Mouse (Mus musculus) stomach, embryonic 16.5 days (tissue): ENCODE results near the gene Hrnr. TPM values are rescaled to one million over a fixed set of nuclear protein-coding genes. Genes with fewer than 3 reads are reported as not detected.

ENCODE experiments used
- ATAC-seq: fragments of 200-750 bp; cut with Nextera tagmentation; 2 replicates; pipeline ENCODE4 v1.8.0; 2017; ENCODE audit warnings: moderate number of reproducible peaks, moderate TSS enrichment; ENCODE audit not compliant: insufficient read depth, low FRiP score
- H3K27ac ChIP-seq: fragments of 300-500 bp; sonication (generic); 2 replicates; pipeline ENCODE4 v1.5.1; 2014; ENCODE audit warnings: low read length
- H3K27me3 ChIP-seq: fragments of 300-500 bp; sonication (generic); 2 replicates; pipeline ENCODE4 v1.6.1; 2014; ENCODE audit warnings: low read length, control low read depth, mixed read lengths; ENCODE audit not compliant: control insufficient read depth, insufficient read depth
- H3K36me3 ChIP-seq: fragments of 300-500 bp; sonication (generic); 2 replicates; pipeline ENCODE4 v1.6.1; 2014; ENCODE audit warnings: low read length; ENCODE audit not compliant: control insufficient read depth, insufficient read depth
- H3K4me1 ChIP-seq: fragments of 300-500 bp; sonication (generic); 2 replicates; pipeline ENCODE4 v1.6.1; 2014; ENCODE audit warnings: low read length, control low read depth, mixed read lengths; ENCODE audit not compliant: control insufficient read depth, insufficient read depth
- H3K4me2 ChIP-seq: fragments of 300-500 bp; sonication (generic); 2 replicates; pipeline ENCODE4 v1.6.1; 2014; ENCODE audit warnings: low read depth, low read length, mixed read lengths
- H3K4me3 ChIP-seq: fragments of 300-500 bp; sonication (generic); replicated peaks from 2 replicates; pipeline ENCODE4 v1.5.1; 2014; ENCODE audit warnings: mild to moderate bottlenecking, low read length
- H3K9ac ChIP-seq: fragments of 300-500 bp; sonication (generic); 2 replicates; pipeline ENCODE4 v1.6.1; 2014; ENCODE audit warnings: low read length
- H3K9me3 ChIP-seq: fragments of 300-500 bp; sonication (generic); replicated peaks from 2 replicates; pipeline ENCODE4 v1.6.1; 2016; ENCODE audit warnings: low read length, control low read depth; ENCODE audit not compliant: control insufficient read depth
- WGBS: fragments of 180-500 bp; shearing (Covaris S2); extraction: QIAGEN DNeasy Blood & Tissue Kit; methylation state at CpG from one replicate; pipeline ENCODE4 v1.1.7; 2014; 5-methylcytosine and 5-hydroxymethylcytosine counted together
- polyA plus RNA-seq: library from polyadenylated mRNA; unstranded; fragments of >200 nt; fragmentation: Nextera tagmentation; extraction: Ambion mirVana; gene quantifications from 2 replicates; pipeline ENCODE4 v1.2.1, GENCODE M21; 2015

The Hrnr gene
- polyA plus RNA-seq: 1.1 and 2.1 TPM in 2 replicates

GRCm38 (mm10) chr3:93319449-93319848 is at the start of gene Hrnr:
TSS of gene Hrnr (plus strand) at chr3:93319749.
- H3K4me3 ChIP-seq: no peak within 1 kb of the TSS
- WGBS: 67% methylated on average over 2 of the region's 2 CpGs
- H3K9me3 ChIP-seq: no peaks in the 10 kb centered on the region

GRCm38 (mm10) chr3:93273223-93273622 is 46.3 kb upstream of the Hrnr start, which contains the start of gene Flg:
TSS of gene Flg (plus strand) at chr3:93273523.
- no peak for ATAC-seq
- H3K9me3 ChIP-seq: no peaks in the 10 kb centered on the region
- H3K4me1 ChIP-seq: no peaks in the 10 kb centered on the region
- H3K36me3 ChIP-seq: no peaks in the 10 kb centered on the region
- 81% methylated on average over 2 of the region's 2 CpGs for WGBS
- H3K9ac ChIP-seq: no peak within 1 kb of the TSS
- no peak within 1 kb of the TSS for H3K27ac ChIP-seq
- H3K4me3 ChIP-seq: no peak within 1 kb of the TSS
- no peak within 1 kb of the TSS for H3K4me2 ChIP-seq
- no peaks in the 10 kb centered on the region for H3K27me3 ChIP-seq

More at GRCm38 (mm10) chr3:93319449-93319848, at the start of gene Hrnr:
- Histone ChIP-seq H3K4me1 (no peaks in the 10 kb centered on the region), H3K36me3 (no peaks in the 10 kb centered on the region), H3K9ac (no peak within 1 kb of the TSS), H3K27ac (no peak within 1 kb of the TSS), H3K27me3 (no peaks in the 10 kb centered on the region), H3K4me2 (no peak within 1 kb of the TSS)
- no peak for ATAC-seq

DNA sequence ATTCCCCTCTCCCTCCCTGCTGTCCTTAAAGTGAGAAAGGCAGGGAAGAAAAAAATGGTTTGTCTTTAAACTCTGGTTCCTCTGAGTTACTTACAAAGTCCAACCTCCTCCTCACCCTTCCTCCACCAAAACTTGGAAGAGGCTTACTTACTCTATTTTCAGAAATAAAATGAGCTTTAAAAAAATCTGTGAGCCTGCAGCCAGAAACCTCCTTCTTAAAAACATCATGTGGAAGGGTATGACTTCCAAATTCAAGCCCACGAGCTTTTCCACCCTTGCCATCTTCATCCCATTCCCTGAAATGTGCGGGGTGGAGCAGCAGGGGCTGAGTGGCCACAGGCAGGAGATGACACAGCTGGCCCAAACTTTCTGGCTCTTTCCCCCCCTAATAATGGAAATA is 22.0 kb upstream of the Hrnr start:
- no peak overlapping the region for H3K4me2 ChIP-seq
- no peak overlapping the region for H3K4me3 ChIP-seq
- no peak overlapping the region for H3K9ac ChIP-seq
- H3K27me3 ChIP-seq: no peaks in the 10 kb centered on the region
- no peaks in the 10 kb centered on the region for H3K9me3 ChIP-seq
- H3K36me3 ChIP-seq: no peaks in the 10 kb centered on the region
- ATAC-seq: no peak
- 68% methylated on average over 2 of the region's 2 CpGs for WGBS
- no peaks in the 10 kb centered on the region for H3K4me1 ChIP-seq
- no peak overlapping the region for H3K27ac ChIP-seq

GRCm38 (mm10) chr3:93299832-93300231 is 19.7 kb upstream of the Hrnr start:
- Histone ChIP-seq H3K27ac (no peak overlapping the region), H3K4me3 (no peak overlapping the region), H3K4me2 (no peak overlapping the region), H3K27me3 (no peaks in the 10 kb centered on the region), H3K9ac (no peak overlapping the region), H3K4me1 (no peaks in the 10 kb centered on the region), H3K36me3 (no peaks in the 10 kb centered on the region), H3K9me3 (no peaks in the 10 kb centered on the region)
- no peak for ATAC-seq
- WGBS: 78% methylated on average over 6 of the region's 6 CpGs

- Histone ChIP-seq H3K4me3 (no peak overlapping the region), H3K4me1 (no peaks in the 10 kb centered on the region), H3K9ac (no peak overlapping the region), H3K27me3 (no peaks in the 10 kb centered on the region), H3K4me2 (no peak overlapping the region), H3K9me3 (no peaks in the 10 kb centered on the region), H3K36me3 (no peaks in the 10 kb centered on the region), H3K27ac (no peak overlapping the region)
- no peak for ATAC-seq
- 61% methylated on average over 3 of the region's 3 CpGs for WGBS
These were observed 17.7 kb upstream of the Hrnr start for GRCm38 (mm10) chr3:93301896-93302295.

DNA sequence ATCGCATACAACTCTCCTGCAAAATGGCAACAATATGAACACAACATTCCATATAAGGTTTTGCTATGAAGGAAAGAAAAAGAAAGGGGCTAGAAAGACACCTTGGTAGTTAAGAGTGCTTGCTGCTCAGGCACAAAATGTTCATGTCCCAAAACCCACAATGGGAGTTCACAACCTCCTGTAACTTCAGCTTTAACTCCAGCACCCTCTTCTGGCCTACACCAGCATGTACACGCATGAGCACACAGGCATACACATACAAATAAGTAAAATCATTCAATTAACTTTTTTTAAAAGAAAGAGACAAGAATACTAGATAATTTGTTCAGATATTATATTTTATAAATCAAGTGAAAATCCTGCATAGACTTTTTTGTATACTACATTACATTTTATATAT is 13.4 kb upstream of the Hrnr start:
- Histone ChIP-seq H3K4me1 (no peaks in the 10 kb centered on the region), H3K9me3 (no peaks in the 10 kb centered on the region), H3K9ac (no peak overlapping the region), H3K4me2 (no peak overlapping the region), H3K27ac (no peak overlapping the region), H3K36me3 (no peaks in the 10 kb centered on the region), H3K4me3 (no peak overlapping the region), H3K27me3 (no peaks in the 10 kb centered on the region)
- ATAC-seq: no peak
- 78% methylated on average over 2 of the region's 2 CpGs for WGBS

- Histone ChIP-seq H3K9ac (no peak overlapping the region), H3K4me1 (no peaks in the 10 kb centered on the region), H3K27me3 (no peaks in the 10 kb centered on the region), H3K4me2 (no peak overlapping the region), H3K4me3 (no peak overlapping the region), H3K36me3 (no peaks in the 10 kb centered on the region), H3K9me3 (no peaks in the 10 kb centered on the region), H3K27ac (no peak overlapping the region)
- WGBS: 62% methylated on average over 3 of the region's 3 CpGs
- ATAC-seq: no peak
These were observed 8.2 kb upstream of the Hrnr start for GRCm38 (mm10) chr3:93311371-93311770.

- Histone ChIP-seq H3K4me1 (no peaks in the 10 kb centered on the region), H3K36me3 (no peaks in the 10 kb centered on the region), H3K4me2 (no peak overlapping the region), H3K9me3 (no peaks in the 10 kb centered on the region), H3K27ac (no peak overlapping the region), H3K9ac (no peak overlapping the region), H3K27me3 (no peaks in the 10 kb centered on the region), H3K4me3 (no peak overlapping the region)
- no peak for ATAC-seq
- 90% methylated on average over 1 of the region's 1 CpGs for WGBS
These were observed 5.2 kb upstream of the Hrnr start for GRCm38 (mm10) chr3:93314388-93314787.

GRCm38 (mm10) chr3:93337749-93338148 is 18.2 kb downstream of the Hrnr start:
- Histone ChIP-seq H3K4me3 (no peak overlapping the region), H3K4me1 (no peaks in the 10 kb centered on the region), H3K36me3 (no peaks in the 10 kb centered on the region), H3K9ac (no peak overlapping the region), H3K9me3 (no peaks in the 10 kb centered on the region), H3K27me3 (no peaks in the 10 kb centered on the region), H3K27ac (no peak overlapping the region), H3K4me2 (no peak overlapping the region)
- ATAC-seq: no peak

- H3K27ac ChIP-seq: no peak overlapping the region
- 78% methylated on average over 4 of the region's 4 CpGs for WGBS
- H3K4me3 ChIP-seq: no peak overlapping the region
- no peaks in the 10 kb centered on the region for H3K36me3 ChIP-seq
- no peak for ATAC-seq
- H3K9me3 ChIP-seq: no peaks in the 10 kb centered on the region
- H3K4me1 ChIP-seq: no peaks in the 10 kb centered on the region
- H3K9ac ChIP-seq: no peak overlapping the region
- no peaks in the 10 kb centered on the region for H3K27me3 ChIP-seq
- H3K4me2 ChIP-seq: no peak overlapping the region
These were observed 20.5 kb downstream of the Hrnr start for GRCm38 (mm10) chr3:93340021-93340420.
